Mouse (Mus musculus) gastrocnemius, adult 18-20 months (tissue): ENCODE results near the gene Hdgfl2. TPM values are rescaled to one million over a fixed set of nuclear protein-coding genes. Genes with fewer than 3 reads are reported as not detected.

Experiments used
- total RNA-seq, 2 experiments: library from RNA; stranded (reverse); gene quantifications; 2 replicates each; pipeline ENCODE4 v1.2.3; 2021

The Hdgfl2 gene
- total RNA-seq, 2 experiments from 2014 or later = 23.2 to 25.5 TPM

Other genes starting within 250 kb of the Hdgfl2 start
- 1 to 10 TPM; 3.8 to 4.0 TPM for gene Zfp119a, start 200.7 kb upstream of the Hdgfl2 start, total RNA-seq
- 1 to 10 TPM; 4.0 TPM for gene Zfp959, start 187.5 kb upstream of the Hdgfl2 start, total RNA-seq
- 1 to 10 TPM; 3.0 to 3.2 TPM for gene Zfp119b, start 130.1 kb upstream of the Hdgfl2 start, total RNA-seq
- under 1 TPM; 0.27 to 0.38 TPM for gene Ebi3, start 127.0 kb upstream of the Hdgfl2 start, total RNA-seq
- 1 to 10 TPM; 7.4 to 8.0 TPM for gene Yju2, start 120.5 kb upstream of the Hdgfl2 start, total RNA-seq
- gene Shd, start 109.2 kb upstream of the Hdgfl2 start, total RNA-seq = under 1 TPM in 1 of 2 experiments, not detected in 1; 0.34 TPM
- gene Fsd1, start 93.1 kb upstream of the Hdgfl2 start, total RNA-seq = not detected
- gene Stap2, start 74.0 kb upstream of the Hdgfl2 start, total RNA-seq = 1 to 10 TPM; 1.9 to 3.2 TPM
- 10 to 100 TPM; 34.6 to 35.4 TPM for gene Mpnd, start 73.9 kb upstream of the Hdgfl2 start, total RNA-seq
- 1 to 10 TPM; 7.7 to 7.9 TPM for gene Sh3gl1, start 43.0 kb upstream of the Hdgfl2 start, total RNA-seq
- under 1 TPM; 0.46 to 0.95 TPM for gene Chaf1a, start 39.2 kb upstream of the Hdgfl2 start, total RNA-seq
- 10 to 100 TPM; 62.9 to 69.0 TPM for gene Ubxn6, start 4.6 kb upstream of the Hdgfl2 start, total RNA-seq
- 100 to 1,000 TPM; 142 to 235 TPM for gene Plin4, start 30.2 kb downstream of the Hdgfl2 start, total RNA-seq
- gene Plin5, start 38.0 kb downstream of the Hdgfl2 start, total RNA-seq = 10 to 100 TPM; 22.5 to 29.0 TPM
- 10 to 100 TPM; 11.4 to 23.0 TPM for gene Lrg1, start 42.4 kb downstream of the Hdgfl2 start, total RNA-seq
- 1 to 10 TPM; 1.5 to 3.7 TPM for gene Sema6b, start 60.7 kb downstream of the Hdgfl2 start, total RNA-seq
- under 1 TPM; 0.21 to 0.25 TPM for gene Tnfaip8l1, start 82.8 kb downstream of the Hdgfl2 start, total RNA-seq
- gene Mydgf, start 104.3 kb downstream of the Hdgfl2 start, total RNA-seq = 10 to 100 TPM; 17.1 to 17.5 TPM
- gene Dpp9, start 139.3 kb downstream of the Hdgfl2 start, total RNA-seq = 10 to 100 TPM; 35.6 to 41.6 TPM
- 100 to 1,000 TPM; 157 to 172 TPM for gene Fem1a, start 177.2 kb downstream of the Hdgfl2 start, total RNA-seq
- 1 to 10 TPM; 2.0 to 2.5 TPM for gene Ticam1, start 197.2 kb downstream of the Hdgfl2 start, total RNA-seq
- 10 to 100 TPM; 32.4 to 50.3 TPM for gene Plin3, start 213.2 kb downstream of the Hdgfl2 start, total RNA-seq
- not detected for gene Arrdc5, start 220.7 kb downstream of the Hdgfl2 start, total RNA-seq
- under 1 TPM; 0.19 to 0.23 TPM for gene Uhrf1, start 223.7 kb downstream of the Hdgfl2 start, total RNA-seq
- gene Kdm4b, start 246.4 kb downstream of the Hdgfl2 start, total RNA-seq = 10 to 100 TPM; 20.1 to 23.1 TPM